Mouse (Mus musculus): ENCODE measurements at regions not wholly inside any gene's neighbourhood (a gene's known extent, or its start where the extent isn't known, plus 50 kb on each side); places are given as distances from the start of the nearest gene placed in this dataset.
"Not testable (repeated sequence)": the region's sequence is repeated elsewhere in the genome, so short reads cannot be mapped to it uniquely, and the experiment has no call there.

GRCm38 (mm10) chr7:60293556-60293955, 153.5 kb upstream of the Snrpn start:
- no peaks in the 10 kb centered on the region for H3K27me3 ChIP-seq (ENCODE audit: control insufficient read depth, insufficient read depth, low read depth, low read length)
- H3K36me3 ChIP-seq (ENCODE audit: control insufficient read depth, insufficient read depth, low read length) = no peaks in the 10 kb centered on the region
- no peak for ATAC-seq (ENCODE audit: low read depth)
- no peaks in the 10 kb centered on the region for H3K4me1 ChIP-seq (replicated peaks; ENCODE audit: control insufficient read depth, insufficient read depth, low read length)
- no peak overlapping the region for H3K4me2 ChIP-seq (ENCODE audit: low read depth, low read length)
- H3K9ac ChIP-seq (ENCODE audit: low read length) = no peak overlapping the region
- WGBS = 79% methylated on average over 9 of the region's 9 CpGs
- no peak overlapping the region for H3K4me3 ChIP-seq (ENCODE audit: low read length)
- peaks cover 2% of the 10 kb centered on the region for H3K9me3 ChIP-seq (ENCODE audit: control insufficient read depth, low read length)
- no peak overlapping the region for H3K27ac ChIP-seq (ENCODE audit: low read length)

GRCm38 (mm10) chr7:60244187-60244866, 104.3 kb upstream of the Snrpn start:
- peak; percentile 97 for ATAC-seq (ENCODE audit: low read depth)
- not testable (repeated sequence) for H3K27me3 ChIP-seq (ENCODE audit: control insufficient read depth, insufficient read depth, low read depth, low read length); H3K4me1 ChIP-seq (replicated peaks; ENCODE audit: control insufficient read depth, insufficient read depth, low read length); H3K36me3 ChIP-seq (ENCODE audit: control insufficient read depth, insufficient read depth, low read length); H3K27ac ChIP-seq (ENCODE audit: low read length); H3K9me3 ChIP-seq (ENCODE audit: control insufficient read depth, low read length)
- Histone ChIP-seq H3K9ac (ENCODE audit: low read length) (peak overlapping the region; percentile 39; the same call in 1 of the 2 replicates), H3K4me3 (ENCODE audit: low read length) (peak overlapping the region; percentile 41), H3K4me2 (ENCODE audit: low read depth, low read length) (peak overlapping the region; percentile 38)
- WGBS = 16% methylated on average over 22 of the region's 22 CpGs

- H3K36me3 ChIP-seq (ENCODE audit: control insufficient read depth, insufficient read depth, low read length); H3K27ac ChIP-seq (ENCODE audit: low read length); H3K27me3 ChIP-seq (ENCODE audit: control insufficient read depth, insufficient read depth, low read depth, low read length); H3K4me1 ChIP-seq (replicated peaks; ENCODE audit: control insufficient read depth, insufficient read depth, low read length); H3K9me3 ChIP-seq (ENCODE audit: control insufficient read depth, low read length): not testable (repeated sequence)
- 30% methylated on average over 11 of the region's 11 CpGs for WGBS
- Histone ChIP-seq H3K4me3 (ENCODE audit: low read length) (peak overlapping the region; percentile 46), H3K4me2 (ENCODE audit: low read depth, low read length) (peak overlapping the region; percentile 38), H3K9ac (ENCODE audit: low read length) (peak overlapping the region; percentile 41; the same call in 1 of the 2 replicates)
- peak; percentile 77; the same call in 1 of the 2 replicates for ATAC-seq (ENCODE audit: low read depth)
Observed at GRCm38 (mm10) chr7:60243746-60244145, 103.7 kb upstream of the Snrpn start.

- H3K4me3 ChIP-seq (ENCODE audit: low read length); ATAC-seq (ENCODE audit: low read depth); H3K4me2 ChIP-seq (ENCODE audit: low read depth, low read length); H3K4me1 ChIP-seq (replicated peaks; ENCODE audit: control insufficient read depth, insufficient read depth, low read length); H3K9me3 ChIP-seq (ENCODE audit: control insufficient read depth, low read length); H3K27ac ChIP-seq (ENCODE audit: low read length); H3K36me3 ChIP-seq (ENCODE audit: control insufficient read depth, insufficient read depth, low read length); H3K9ac ChIP-seq (ENCODE audit: low read length); H3K27me3 ChIP-seq (ENCODE audit: control insufficient read depth, insufficient read depth, low read depth, low read length): not testable (repeated sequence)
- 1% methylated on average over 4 of the region's 4 CpGs for WGBS
Observed at GRCm38 (mm10) chr7:60238595-60239195, 98.7 kb upstream of the Snrpn start.

- ATAC-seq (ENCODE audit: low read depth); H3K4me2 ChIP-seq (ENCODE audit: low read depth, low read length); H3K4me1 ChIP-seq (replicated peaks; ENCODE audit: control insufficient read depth, insufficient read depth, low read length); H3K27ac ChIP-seq (ENCODE audit: low read length); H3K36me3 ChIP-seq (ENCODE audit: control insufficient read depth, insufficient read depth, low read length); H3K4me3 ChIP-seq (ENCODE audit: low read length); H3K9me3 ChIP-seq (ENCODE audit: control insufficient read depth, low read length); H3K9ac ChIP-seq (ENCODE audit: low read length); H3K27me3 ChIP-seq (ENCODE audit: control insufficient read depth, insufficient read depth, low read depth, low read length): not testable (repeated sequence)
- WGBS = 55% methylated on average over 3 of the region's 3 CpGs
Observed at GRCm38 (mm10) chr7:60216358-60217273, 76.6 kb upstream of the Snrpn start.
